Mouse (Mus musculus): ENCODE data around the gene Scgb1b3.

Scgb1b3 gene

DNA sequence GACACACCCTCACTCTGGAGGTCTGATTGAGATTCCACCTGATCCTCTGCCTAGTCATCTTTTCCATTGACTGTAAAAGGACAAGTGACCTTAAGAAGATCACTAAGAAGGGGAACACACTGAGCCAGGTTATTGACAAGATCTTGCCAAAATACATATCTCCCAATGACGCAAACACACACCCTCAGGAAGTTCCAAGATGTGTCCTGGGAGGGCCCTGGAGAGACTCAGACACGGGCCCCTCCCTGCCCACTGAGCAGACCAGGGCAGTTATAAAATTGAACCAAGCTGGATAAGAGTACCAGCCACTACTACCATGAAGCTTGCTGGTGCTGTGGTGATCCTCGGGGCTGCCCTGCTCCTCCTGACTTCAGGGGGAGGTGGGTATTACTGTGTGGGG lies at the start of gene Scgb1b3:
Gene Scgb1b3 (plus strand): TSS at position 301 of the 400 bp plus-strand sequence.
- no peak for DNase-seq (ENCODE audit: low spot score)

- no peak for DNase-seq (ENCODE audit: low spot score)
Observed at GRCm38 (mm10) chr7:31362022-31362560, 13.3 kb upstream of the Scgb1b3 start, which contains the start of gene Scgb2b3. Gene Scgb2b3 (minus strand): TSS chr7:31362072.
